Mouse (Mus musculus) gastrocnemius, postnatal 10 days (tissue): ENCODE measurements around the gene Rsad1. TPM values are rescaled to one million over a fixed set of nuclear protein-coding genes. Genes with fewer than 3 reads are reported as not detected.
A peak's percentile ranks its signal among the peaks of the same experiment; 100 is the strongest.

Experiments
- DNase-seq: peaks from one replicate; pipeline ENCODE4 v3.0.0; 2021; ENCODE audit warnings: mixed read lengths
- long read RNA-seq, 2 experiments: library from polyadenylated mRNA; stranded (forward); transcript quantifications; one replicate each; pipeline ENCODE4 v2.0.0; 2021
- total RNA-seq, 2 experiments: library from RNA; stranded (reverse); gene quantifications; 2 replicates each; pipeline ENCODE4 v1.2.3; 2021

Gene Rsad1
- total RNA-seq, result 1 to 10 TPM; 4.3 to 6.0 TPM
- long read RNA-seq, experiment 1, full-length matches to known transcripts, result 4 of 7 reads
- long read RNA-seq, experiment 1, partial matches to known transcripts, result 0 of 7 reads
- long read RNA-seq, experiment 1, other reads (novel, unspliced or antisense), result 3 of 7 reads
- long read RNA-seq, experiment 2, full-length matches to known transcripts, result 1 of 4 reads
- long read RNA-seq, experiment 2, partial matches to known transcripts, result 1 of 4 reads
- long read RNA-seq, experiment 2, other reads (novel, unspliced or antisense), result 2 of 4 reads

DNA sequence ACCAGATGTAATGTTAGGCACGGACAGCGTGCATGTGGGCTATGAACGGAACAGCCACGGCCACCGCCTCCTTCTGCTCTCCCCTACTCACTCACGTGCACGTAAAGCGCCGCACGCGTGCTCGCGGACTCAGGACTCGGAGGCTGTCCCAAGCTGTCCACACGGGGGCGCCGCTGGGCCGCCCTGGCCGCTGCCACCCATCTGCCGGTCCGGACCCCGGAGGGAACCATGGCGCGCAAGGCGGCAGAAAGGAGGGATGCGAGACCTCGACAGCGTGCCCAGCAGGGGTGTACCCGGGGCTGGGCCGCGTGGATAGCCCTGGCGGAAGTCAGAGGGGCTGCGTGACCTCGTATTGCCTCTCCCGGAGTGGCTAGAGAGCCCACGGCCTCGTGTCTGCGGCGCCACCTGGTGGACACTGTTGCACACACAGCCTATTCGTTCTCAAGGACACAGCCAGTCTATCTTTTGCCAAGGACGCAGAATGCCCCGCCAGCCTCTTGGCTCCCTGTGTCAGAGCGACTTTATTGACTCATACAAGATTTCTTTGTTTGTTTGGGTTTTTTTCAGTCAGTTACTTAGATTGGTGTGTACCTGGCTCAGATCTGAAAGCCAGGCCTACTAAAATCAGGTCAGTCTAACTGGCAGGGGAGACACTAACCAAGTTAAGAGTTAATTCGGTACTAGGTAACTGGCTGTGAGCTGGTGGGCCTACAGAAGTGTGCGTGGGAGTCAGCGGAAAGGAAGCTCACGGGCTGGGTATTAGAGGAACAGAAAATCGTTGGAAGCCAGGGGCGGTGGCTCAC is at the start of gene Rsad1:
Rsad1 (minus strand) TSS at position 368 of the 803 bp plus-strand sequence.
- DNase-seq, result peak; percentile 97

DNA sequence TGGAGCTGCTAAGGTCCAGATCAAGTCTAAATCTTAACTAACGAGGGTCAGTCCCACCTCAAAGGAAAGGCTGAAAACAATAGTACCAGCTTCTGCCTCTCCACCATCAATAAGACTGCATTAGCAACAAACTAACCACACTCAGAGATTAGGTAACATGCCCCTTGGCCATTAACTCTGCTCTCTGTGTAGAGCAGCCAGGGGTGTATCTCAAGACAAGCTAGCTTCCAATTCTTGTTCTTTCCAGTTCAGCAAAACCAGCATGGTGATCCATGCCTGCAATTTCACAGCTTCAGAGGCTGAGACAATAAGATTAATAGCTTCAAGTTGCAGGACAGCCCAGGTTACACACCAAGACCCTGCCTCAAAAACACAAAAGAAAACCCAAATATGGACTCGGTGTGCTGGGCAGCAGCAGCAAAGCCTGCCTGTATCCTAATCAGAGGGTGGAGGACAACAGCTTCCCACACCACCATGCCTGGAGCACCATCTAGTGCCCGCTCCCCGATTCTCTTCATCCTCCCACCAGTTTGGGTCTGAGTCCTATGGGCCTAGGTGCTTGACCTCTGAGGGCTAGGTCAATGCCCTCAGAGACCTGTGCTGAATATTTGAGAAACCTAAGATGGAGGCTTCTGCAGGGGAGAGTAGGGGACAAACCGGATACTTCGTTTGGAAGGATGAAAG is 49.5 kb upstream of the Rsad1 start:
- no peak for DNase-seq

DNA sequence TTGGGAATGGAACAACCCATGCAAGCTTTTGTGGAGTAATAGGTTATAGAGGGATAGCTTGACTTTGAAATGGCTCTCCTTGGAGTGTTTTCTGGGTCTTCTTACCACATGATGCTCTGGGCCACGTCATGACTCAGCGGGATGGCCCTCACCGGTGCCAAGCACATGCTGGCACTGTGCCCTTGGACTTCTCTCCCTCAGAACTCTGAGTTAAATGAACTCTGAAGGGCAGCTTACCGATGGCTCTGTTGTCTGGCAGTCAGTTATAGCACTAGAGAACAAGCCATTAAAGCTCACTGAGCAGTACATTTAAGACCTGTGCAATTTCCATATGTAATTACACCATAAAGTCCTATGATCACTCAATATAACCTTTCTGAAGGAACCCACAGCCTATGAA is 48.3 kb upstream of the Rsad1 start:
- DNase-seq, result no peak

DNA sequence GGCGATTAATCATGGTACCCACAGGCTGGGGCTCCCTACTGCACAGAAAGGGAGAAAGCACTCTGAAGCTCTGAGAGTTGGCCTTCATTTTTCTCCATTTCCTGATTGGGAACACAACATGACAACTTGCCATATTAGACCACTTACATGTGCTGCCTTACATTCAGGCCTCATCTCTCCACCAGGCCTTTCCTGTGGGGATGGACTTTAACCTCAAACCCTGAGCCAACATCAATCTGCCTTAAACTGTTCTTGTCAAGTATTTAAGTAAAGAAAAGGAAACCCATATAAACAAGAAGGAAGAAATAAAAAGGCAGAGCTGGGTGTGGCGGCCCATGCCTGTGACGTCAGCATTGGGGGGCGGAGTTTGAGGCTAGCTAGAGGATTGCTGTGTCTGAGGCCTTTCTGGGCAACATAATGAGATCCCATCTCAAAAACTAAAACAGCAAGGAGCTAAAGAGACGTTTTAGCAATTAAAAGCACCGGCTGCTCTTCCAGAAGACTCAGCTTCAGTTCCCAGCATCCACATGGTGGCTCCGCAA is 47.3 kb upstream of the Rsad1 start:
- DNase-seq, result no peak

DNA sequence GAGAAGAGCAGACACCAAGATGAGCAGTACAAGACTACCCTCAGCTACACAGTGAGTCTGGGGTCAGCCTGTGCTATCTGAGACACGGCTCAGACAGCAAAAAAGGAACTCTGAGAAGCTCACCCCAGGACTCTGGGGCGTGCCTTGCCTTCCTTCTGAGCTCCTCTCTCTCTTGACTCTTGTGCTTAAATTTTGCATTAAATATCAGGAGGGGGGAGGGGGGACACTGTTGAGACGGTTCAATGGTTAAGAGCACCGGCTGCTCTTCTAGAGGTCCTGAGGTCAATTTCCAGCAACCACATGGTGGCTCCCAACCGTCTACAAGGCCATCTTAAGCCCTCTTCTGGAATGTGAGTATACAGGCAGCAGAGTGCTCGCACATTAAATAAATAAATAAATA is 38.5 kb upstream of the Rsad1 start:
- no peak for DNase-seq

DNA sequence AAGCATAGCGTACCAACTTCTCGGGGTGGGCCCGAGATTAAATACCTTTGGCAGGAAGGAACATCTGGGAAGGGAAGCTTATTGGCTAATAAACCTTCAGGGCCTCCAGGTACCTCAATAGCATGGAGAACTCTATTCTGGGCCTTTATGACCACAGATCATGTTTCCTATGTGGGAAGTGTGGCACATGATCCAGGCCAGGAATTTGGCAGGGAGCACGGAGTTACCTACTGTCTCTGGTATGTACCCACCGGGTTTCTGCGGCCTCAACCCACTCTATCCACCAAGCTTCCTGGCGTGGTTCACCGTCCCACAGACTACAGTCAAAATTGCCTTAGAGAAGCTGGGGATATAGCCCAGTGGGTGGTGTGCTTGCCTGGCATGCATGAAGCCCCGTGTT is 36.0 kb upstream of the Rsad1 start:
- DNase-seq, result no peak

DNA sequence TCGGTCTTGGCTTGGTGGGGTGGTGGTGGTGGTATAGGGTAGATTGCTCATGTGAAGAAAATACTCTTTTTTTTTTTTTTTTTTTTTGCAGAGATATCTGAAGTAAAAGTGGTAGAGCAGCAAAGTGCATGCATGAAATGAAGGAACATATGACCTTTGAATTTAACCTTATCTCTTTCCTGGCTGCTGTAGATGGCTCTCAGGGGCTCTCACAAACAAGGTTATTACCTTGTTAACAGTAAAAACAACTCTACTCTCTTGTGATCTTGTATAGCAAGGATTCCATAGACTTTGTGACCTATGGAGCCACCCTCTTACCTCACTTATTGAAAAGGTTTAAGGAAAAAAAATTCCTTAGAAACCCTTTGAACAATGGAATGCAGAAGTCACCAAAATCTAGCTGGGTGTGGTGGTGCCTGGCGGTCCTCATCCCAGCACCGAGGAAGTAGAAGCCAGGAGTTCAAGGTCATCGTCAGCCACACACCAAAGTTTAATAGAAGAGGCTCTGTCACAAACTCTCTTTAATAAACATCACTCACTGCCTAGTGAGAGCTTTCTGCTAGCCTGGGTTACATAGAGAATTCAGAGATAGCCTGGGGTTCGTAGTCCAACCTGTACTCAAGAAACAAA is 31.2 kb upstream of the Rsad1 start:
- DNase-seq, result no peak

DNA sequence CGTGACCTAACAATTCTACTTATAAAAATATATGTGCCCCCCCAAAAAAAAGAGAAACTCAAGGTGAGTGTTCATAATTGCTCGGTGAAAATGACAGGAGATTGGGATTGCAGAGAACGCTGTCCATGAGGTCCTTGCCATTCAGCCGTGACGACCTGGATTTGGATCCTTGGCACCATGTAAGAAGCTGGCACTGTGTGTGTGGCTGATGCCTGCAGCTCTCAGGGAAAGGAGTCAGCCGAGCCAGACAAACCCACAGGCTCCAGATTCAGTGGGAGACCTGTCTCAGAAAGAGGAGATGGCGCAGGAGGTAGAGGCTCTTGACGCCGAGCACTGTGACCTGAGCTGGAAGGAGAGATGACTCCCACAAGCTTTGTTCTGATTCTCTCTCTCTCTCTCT is 27.3 kb upstream of the Rsad1 start:
- no peak for DNase-seq

DNA sequence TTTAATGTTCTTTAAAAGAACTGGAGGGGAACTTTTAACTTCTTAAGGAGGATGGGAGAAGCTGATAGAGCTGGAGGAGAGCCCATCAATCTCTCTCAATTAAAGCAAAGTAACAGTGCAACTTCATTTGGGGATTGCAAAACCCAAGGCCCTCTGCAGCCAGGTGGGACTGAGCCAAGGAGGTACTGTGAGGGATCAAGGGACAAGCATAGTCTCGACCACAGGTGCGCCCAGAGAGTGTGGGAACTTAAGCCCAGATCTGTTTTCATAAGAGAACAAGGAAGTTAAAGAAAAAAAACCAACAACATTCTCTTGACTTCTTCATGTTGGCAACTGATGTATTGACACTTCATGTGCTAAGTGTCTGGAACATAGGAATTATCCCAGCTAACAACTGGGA is 26.0 kb upstream of the Rsad1 start:
- DNase-seq, result no peak

DNA sequence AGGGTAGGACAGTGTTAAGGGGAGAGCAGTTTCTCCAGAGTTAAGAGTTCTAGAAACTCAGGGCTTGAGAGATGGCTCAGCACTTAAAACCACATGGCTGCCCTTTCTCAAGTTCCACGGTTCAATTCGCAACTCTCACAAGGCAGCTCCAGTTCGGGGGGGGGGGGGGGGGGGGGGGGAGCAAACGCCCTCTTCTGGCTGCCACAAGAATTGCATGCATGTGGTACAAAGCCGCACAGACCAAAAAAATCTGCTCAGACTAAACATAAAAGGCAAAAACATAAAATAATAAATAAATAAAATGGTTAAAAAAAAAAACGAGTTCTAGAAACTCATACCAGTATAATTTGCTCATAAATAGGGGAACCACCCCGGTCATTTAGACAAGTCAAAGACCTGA is 25.5 kb upstream of the Rsad1 start:
- DNase-seq, result no peak

DNA sequence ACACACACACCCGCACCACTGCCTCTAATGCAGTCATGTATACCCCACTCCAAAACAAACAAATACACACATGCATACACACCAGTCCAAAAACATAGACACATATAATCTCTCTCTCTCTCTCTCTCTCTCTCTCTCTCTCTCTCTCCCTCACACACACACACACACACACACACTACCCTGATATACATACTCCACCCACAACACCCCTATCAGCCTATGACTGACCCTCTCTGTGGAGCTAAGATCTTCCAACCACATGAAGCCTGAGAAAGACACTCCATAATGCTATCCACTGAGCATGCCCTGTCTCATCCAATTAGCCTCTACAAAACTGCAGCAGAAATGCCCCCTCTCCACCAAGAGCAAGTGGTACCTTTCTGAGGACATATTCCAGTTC is 22.8 kb upstream of the Rsad1 start:
- DNase-seq, result no peak

DNA sequence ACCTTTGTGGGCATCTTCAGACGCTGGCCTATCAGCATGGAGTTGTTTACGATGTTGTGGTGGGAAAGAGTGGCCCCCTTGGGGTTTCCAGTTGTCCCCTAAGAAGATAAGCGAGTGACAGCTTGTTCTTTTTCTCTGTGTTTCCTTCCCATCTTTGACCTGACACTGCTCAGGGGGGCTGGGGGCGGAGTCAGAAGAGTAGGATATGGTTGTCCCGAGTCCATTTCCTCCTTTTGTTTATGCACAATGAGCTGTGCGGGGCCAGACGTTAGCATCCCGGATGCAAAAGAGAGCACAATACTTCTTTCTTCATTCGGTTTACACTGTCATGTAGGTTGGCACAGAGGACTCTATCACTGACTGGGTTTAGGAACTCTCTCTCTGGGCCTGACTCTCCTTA is 21.6 kb upstream of the Rsad1 start:
- no peak for DNase-seq

DNA sequence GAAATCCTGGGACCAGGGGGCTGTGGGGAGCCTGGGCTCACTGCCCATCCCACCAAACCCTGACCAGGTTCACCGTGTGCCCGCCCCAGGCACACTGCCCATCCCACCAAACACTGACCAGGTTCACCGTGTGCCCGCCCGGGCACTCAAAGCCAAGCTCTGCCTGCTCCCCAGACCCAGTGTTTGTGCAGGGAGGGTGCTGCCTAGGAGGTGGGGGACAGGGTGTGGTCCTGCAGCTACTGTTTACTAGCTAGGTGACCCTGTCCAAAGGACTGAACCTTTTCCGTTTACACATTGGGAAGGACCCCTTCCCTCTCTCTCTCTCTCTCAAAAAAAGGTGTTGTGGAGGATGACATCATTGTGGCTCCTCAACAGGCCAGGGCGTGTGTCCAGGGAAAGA is 18.3 kb upstream of the Rsad1 start:
- no peak for DNase-seq

DNA sequence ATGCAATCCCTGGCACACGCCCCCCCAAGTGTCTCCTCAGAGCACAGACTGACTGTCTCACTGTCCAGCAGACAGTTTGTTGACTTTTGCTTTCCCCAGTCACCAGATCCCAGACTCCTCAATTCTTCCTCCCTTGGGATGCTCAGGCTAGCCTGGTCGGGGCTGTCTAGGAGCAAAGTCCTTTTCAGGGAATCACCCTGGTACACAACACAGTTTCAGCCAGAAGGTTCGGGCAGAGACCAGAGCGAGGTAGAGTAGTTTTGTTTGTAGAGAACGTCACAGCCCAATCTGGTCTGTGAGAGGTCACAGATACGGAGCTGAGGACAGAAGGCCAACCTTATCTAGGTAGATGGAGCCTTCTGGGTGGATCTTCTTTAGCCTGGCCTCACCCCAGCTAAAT is 17.5 kb upstream of the Rsad1 start:
- DNase-seq, result no peak

DNA sequence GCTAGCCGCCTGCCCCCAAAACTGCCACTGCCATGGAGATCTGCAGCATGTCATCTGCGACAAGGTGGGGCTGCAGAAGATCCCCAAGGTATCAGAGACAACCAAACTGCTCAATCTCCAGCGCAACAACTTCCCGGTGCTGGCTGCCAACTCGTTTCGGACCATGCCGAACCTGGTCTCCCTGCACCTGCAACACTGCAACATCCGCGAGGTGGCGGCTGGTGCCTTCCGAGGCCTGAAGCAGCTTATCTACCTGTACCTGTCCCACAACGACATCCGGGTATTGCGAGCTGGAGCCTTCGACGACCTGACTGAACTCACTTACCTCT is 16.1 kb upstream of the Rsad1 start:
- no peak for DNase-seq

DNA sequence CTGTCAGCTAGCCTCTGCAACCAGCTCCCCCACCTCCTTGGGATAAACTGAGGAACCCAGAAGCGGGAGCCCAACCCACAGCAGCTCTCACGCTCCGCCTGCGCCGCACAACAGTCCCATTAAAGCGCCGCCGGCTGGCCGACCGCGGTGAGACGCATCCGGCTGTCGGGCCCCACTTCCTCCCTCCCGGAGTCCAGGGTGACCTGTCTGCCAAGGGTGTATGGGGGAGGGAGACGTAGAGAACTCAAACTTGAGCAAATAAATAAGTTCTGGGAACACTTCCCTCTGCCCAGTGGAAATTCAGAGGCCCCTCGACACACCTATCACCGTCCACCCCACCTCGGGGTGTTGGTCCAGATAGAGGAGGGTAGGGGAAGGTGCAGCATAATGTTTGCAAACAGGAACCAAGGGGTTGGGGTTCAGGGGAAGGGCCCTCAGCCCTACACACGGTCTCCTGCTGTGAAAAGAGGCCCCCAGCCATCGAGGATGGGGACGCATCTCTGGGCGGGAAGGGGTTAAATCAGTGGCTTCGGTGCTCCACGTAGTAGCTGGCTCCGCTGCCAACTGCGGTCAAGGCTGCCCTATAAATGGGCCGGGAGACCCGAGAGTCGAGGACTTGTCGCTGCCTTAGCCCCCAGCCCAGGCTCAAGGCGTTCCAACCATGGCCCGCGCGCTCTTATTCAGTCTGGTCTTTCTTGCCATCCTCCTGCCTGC is 15.5 kb upstream of the Rsad1 start, which contains the start of gene Chad:
Chad (plus strand) TSS at position 611 of the 714 bp plus-strand sequence.
- DNase-seq, result peak; percentile 61

DNA sequence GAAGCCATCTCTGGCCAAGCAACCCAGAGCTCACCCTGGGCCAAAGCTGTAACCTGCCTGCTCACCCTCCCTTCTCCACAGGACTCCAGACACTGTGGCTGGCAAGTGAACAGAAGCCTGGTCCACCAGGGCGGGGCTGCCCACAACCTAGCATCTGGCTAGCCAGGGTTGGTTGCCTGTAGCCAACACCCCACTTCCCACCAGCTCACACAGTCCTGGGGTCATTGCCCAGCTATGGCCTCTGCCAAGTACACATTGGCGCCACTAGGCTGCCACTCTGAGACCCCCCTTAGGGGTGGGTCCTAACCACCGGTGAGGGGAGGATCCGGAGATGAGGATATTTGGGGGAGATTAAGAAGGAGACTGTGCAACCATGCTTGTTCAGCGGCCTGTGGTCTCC is 14.8 kb upstream of the Rsad1 start:
- no peak for DNase-seq

DNA sequence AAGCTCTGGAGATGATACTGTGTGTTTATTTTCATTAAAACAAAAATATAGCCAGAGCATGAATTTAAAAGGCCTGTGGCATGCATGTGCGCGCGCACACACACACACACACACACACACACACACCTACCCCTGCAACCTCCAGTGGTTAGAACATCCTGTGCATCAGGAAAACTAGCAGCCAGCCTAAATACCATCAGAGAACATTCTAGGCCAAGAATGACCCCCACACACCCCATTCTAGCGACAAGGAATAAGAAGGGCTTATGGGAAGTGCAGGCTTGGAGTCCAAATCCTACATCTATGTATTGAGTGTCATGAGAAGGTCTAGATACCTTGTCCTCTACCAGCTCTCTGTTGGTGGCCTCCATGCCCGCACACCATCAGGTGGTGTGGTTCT is 14.3 kb upstream of the Rsad1 start:
- DNase-seq, result no peak

DNA sequence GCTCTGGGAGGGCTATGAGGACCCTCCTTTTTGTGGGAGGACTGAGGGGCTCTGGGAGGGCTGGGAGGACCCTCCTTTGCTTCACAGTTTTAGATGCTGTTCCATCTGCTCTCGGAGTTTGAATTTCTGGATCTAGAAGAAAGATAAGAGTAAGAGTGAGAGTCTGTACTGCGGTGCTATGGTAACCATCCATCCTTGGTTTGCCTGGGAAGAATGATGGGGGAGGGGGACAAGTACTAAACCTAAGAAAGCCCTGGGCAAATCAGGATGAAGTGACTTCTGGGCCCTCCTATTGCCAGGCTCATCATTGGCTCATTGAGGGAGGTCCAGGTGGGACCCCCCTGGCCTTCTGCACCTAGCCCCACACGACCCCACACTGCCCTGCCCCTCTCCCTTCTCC is 9.2 kb upstream of the Rsad1 start:
- no peak for DNase-seq

DNA sequence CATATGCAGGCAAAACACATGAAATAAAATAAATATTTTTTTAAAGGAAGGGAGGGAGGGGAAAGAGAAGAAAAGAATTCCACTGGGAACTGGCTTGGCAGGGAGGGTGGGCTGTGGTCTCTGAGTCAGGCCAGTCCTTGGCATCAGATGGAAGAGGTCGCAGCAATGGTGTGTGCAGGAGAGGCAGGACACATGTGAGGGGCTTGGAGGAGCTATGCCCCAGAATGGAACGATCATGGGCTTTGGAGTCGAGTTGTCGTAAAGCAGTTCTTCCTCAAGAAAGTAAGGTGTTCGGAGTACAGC is 1.3 kb upstream of the Rsad1 start:
- DNase-seq, result no peak

DNA sequence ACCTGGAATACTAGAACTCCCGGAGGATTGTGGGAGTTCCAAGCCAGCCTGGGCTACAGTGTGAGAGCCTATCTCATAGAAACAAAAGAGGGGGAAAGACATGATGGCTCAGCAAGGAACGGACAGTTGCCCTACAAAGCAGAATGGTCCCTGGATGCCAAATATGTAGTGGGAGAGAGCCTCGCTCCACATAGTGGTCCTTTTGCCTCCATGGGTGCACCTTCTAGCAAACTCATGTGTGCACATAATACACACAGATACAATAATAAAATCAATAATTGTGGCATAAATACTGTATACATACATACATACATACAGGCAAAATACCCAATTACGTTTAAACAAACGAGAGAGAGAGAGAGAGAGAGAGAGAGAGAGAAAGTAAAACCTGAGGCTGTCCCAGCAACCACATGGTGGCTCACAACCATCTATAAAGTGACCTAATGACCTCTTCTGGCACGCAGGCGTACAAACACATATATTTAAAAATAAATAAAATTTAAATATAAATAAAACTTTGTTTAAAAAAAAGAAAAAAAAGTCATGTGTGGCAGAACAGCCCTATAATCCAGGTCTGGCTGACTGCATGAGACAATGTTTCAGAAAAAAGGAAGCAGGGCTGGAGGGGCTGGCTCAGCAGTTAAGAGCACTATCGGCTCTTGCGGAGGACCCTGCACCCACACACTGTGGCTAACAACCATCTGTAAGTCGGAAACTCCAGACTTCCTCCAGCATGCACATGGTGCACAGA is 811 bp upstream of the Rsad1 start:
- no peak for DNase-seq
